Mouse (Mus musculus) stomach, postnatal 0 days (tissue): Measurements from ENCODE around the gene Tmem259.

ENCODE experiments used
- CTCF ChIP-seq: IDR thresholded peaks from 2 replicates; pipeline ENCODE4 v1.5.1; 2016; ENCODE audit warnings: antibody characterized with exemption, low read depth, mild to moderate bottlenecking, moderate library complexity
- EP300 ChIP-seq: optimal IDR thresholded peaks from 2 replicates; pipeline ENCODE3; 2016; ENCODE audit warnings: antibody characterized with exemption

DNA sequence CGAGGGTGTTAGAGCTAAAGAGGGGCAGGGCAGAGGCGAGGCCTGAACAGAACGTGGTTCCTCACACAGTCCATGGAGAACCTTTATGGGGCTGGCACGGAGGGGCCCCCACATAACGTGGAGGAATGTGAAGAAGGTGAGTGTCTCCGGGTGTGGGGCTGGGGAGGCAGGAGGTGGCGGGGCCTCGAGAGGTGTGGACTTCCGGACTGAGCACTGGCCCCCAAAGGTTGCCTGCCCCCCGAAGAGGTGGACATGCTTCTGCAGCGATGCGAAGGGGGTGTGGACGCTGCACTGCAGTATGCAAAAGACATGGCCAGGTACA is 37.2 kb upstream of the Tmem259 start:
- TF ChIP-seq CTCF (no peak), EP300 (no peak)
